Mouse (Mus musculus): ENCODE results near the gene Mtmr4.
A peak's percentile ranks its signal among the peaks of the same experiment; 100 is the strongest.

The Mtmr4 gene

GRCm38 (mm10) chr11:87581933-87582710, 9.8 kb upstream of the Mtmr4 start:
- no peak for DNase-seq

- DNase-seq, result no peak
These were observed 8.5 kb upstream of the Mtmr4 start for GRCm38 (mm10) chr11:87583291-87584034.

DNA sequence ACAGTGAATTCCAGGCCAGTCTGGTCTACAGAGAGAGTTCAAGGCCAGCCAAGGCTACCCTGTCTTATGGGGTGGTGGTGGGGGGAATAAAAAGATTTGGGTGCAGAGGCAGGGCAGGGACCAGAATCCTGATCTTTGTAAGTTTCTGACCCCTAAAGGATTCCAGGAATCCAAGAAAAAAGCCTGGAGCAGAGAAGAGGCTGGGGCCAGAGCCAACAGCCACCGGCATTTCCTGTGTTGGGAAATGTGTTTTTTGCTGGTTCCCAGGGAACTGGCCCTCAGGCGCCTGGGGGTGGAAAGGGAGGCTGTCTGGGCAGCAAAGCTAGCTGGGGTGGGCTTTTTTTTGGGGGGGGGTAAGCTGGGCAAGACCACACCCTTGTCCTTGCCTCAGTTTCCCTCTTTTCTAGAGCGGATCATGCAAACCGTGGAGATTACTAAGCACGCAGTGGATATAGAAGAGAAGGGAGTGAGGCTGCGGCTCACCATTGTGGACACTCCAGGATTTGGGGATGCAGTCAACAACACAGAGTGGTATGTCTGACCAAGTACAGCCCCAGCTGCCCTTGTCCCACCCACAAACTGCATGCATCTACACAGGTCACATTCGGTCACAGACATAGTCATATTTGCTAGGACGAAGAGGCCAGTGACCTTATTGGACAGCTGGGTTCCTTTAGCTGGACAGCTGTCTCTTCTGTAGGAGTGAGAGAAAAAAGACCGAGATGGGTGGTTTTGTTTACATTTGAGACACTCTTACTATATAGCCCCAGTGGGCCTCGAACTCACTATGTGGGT, 7.1 kb upstream of the Mtmr4 start:
- no peak for DNase-seq

GRCm38 (mm10) chr11:87587211-87587874, 4.6 kb upstream of the Mtmr4 start:
- no peak for DNase-seq

- no peak for DNase-seq
These were observed 2.4 kb upstream of the Mtmr4 start for GRCm38 (mm10) chr11:87589605-87590004.

GRCm38 (mm10) chr11:87590841-87591525, 979 bp upstream of the Mtmr4 start:
- DNase-seq, result peak in 1 of 2 experiments; percentile 46

DNA sequence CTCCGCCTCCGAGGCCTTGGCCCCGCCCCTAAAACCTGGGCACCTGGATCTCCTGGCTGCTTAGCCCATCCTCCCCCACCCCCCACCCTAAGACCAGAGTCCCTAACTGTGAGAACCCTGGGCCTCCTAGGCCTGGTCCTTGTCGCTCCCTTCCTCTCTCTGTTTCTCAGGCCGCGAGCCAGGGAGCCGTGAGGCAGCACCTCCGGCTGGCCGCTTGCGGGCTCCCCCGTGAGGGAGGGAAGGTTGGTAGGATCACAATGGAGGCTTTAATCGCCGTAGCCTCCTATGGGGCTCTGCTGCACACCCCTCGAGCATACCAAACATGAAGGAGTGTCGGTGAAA, 363 bp downstream of the Mtmr4 start:
- DNase-seq, result no peak

GRCm38 (mm10) chr11:87592713-87593598, 994 bp downstream of the Mtmr4 start:
- peak; percentile 74 to 84 for DNase-seq

DNA sequence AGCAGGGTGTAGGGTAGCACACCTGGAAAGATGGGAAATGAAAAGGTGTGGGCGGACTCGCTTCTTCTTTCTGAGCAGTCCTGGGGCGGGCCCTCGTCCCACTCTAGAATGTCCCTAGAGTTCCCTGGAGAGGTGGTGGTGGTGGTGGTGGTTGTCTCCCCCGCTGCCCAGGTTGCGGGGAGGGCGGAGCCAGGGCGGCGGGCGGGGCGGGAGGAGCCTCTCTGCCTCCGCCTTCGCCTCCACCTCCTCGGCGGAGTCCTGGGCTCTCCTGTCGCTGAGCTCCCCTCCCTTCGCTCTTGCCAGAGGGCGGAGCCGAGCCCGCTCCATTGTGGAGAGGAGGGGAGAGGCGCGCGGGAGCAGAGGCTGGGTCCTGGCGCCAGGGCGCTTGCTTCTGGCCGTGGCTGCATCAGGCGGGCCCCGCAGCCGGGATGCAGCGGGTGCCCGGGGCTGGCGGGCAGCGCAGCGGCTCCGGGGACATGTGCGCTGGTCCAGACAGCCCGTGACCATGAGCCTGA, 3.4 kb downstream of the Mtmr4 start:
- peak; percentile 86 to 90 for DNase-seq

GRCm38 (mm10) chr11:87595976-87596375, 4.0 kb downstream of the Mtmr4 start:
- no peak for DNase-seq

DNA sequence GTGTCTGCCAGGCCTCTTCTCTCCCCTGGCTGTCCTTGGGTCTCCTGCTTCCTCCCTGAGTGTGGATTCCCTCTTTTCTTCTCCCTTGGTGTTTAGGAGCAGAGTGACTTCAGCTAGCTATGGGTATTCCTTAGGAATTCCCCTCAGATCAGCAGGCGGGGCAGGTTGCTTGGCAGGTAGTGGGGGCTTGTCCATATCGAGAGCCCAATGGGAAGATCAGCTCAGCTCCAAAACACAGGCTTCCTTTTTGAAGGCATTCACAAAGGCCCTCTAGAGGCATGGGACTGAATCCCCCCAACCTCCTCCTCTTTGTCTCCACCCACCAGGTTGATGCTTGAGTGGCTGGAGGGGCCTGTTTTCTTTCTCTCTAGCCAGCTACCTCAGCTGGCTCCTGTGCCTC, 4.5 kb downstream of the Mtmr4 start:
- DNase-seq, result no peak

GRCm38 (mm10) chr11:87597061-87597460, 5.1 kb downstream of the Mtmr4 start:
- no peak for DNase-seq

DNA sequence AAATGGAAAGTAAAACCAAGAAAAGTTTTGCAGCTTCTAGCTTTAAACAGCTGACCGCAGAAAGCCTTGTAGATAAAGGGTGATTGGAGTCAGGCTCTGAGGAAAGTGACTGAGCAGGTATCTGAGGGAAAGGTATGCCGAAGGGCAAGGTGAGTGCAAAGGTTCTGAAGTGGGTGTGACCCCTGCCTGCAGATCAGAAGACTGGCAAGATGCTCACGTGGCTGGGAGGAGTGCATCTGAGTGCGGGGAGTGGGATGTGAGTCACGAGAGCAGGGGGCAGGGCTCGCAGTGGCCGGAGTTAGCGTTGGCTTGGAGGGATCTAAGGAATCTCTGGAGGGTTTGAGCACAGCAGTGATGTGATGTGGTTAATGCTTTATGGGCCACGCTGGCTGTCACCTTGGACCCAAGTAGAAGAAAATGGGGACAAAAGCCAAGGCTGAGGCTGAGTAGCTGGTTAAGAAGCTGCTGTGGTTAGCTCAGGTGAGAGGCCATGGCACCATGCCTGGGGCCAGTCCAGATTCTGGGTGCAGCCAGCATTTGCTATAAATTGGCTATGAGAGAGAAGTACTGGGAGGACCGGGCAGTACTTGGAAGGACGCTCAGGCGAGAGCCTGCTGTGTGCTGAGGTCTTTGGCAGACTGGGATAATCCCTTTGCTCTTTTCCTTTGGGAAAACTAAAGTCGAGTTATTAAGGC, 7.6 kb downstream of the Mtmr4 start:
- DNase-seq, result no peak

DNA sequence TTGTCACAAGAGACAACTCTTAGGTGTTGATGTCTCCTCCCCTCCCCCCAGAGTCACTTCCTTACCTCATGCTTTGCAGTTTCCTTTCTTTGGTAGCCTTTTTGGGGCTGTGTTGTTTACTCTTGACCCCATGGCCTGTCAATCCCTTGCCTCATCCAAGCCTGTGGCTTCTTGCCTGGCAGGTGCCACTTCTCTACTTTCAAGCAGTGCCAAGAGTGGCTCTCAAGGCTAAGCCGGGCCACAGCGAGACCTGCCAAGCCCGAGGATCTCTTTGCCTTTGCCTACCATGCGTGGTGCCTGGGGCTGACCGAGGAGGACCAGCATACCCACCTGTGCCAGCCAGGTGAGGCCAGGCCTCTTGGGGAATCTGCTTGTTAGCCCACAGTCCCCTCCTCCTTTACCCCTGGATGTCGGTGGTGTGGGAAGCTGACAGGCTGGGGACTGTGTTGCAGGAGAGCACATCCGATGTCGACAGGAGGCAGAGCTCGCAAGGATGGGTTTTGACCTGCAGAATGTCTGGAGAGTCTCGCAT, 8.4 kb downstream of the Mtmr4 start:
- no peak for DNase-seq

DNA sequence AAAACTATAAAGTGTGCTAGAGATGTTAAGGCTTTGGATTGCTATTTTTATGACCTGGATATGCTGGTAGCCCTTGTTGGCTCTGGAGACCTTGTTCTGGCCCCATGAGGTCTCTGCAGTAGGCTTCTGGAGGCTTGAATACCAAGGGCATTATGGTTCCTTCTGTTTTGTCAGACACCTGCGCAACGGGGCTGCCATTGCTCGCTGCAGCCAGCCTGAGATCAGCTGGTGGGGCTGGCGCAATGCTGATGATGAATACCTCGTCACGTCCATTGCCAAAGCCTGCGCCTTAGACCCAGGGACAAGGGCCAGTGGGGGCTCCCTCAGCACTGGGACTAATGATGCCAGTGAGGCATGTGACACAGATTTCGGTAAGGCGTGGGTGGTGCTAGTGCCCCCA, 10.3 kb downstream of the Mtmr4 start:
- no peak for DNase-seq

GRCm38 (mm10) chr11:87603571-87603970, 11.6 kb downstream of the Mtmr4 start:
- DNase-seq, result no peak

DNA sequence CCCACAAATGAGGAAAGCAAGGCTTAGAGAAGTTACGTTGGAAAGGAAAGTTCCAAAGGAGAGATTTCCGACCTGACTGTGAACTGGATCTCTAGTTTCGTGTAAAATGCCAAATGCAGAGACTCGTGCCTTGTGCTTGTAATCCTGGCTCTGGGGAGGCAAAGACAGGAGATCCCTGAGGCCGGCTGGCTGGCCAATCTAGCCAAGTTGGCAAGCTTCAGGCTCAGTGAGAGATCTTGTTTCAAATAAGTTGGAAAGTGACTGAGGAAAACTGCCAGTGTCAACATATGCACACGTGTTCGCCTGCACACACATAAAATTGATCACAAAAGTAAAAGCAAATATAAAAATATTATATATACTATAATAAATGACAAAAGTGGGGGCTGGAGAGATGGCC, 17.3 kb downstream of the Mtmr4 start:
- DNase-seq, result no peak

- DNase-seq, result no peak
These were observed 19.6 kb downstream of the Mtmr4 start for GRCm38 (mm10) chr11:87611547-87611946.

DNA sequence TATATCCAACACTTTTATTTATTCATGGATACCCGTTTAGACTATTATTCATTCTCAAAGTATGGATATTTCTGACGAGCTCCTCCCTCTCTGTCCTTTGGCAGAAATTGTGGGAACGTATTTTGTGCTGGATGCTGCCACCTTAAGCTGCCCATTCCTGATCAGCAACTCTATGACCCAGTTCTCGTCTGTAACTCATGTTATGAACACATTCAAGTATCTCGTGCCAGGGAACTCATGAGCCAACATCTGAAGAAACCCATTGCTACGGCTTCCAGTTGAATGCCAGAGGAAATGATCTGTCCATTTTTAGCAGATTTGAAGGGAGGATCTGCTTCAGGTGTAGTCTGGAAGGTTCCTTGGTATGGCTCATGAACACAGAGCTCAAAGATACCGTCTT, 22.0 kb downstream of the Mtmr4 start:
- DNase-seq, result no peak

DNA sequence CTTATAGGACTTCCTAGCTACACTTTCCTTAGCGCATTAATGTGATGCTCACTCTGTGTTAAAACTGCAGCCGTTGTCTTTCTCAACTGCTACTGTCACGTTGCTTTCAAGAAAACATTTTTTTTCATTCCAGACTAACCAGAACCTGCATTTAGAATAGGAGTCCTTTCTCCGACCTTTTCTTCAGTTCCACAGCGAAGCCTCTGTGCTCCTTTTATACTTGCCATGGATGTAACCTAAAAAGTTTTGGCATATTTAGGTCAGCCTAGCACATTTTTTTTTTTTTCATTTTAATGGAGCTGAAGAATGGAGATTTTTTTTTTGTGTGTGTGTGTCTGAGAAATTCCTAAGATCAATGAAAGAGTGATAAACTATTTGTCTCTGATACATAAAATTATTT, 23.6 kb downstream of the Mtmr4 start:
- no peak for DNase-seq
